Mouse (Mus musculus) frontal cortex, postnatal 10 days (tissue): ENCODE data around the gene Fitm2.

Source experiments
- DNase-seq, 2 experiments: peaks; one replicate each; pipeline ENCODE4 v3.0.0; 2022; ENCODE audit warnings: low spot score in 2 of 2, mixed read lengths in 1 of 2

The Fitm2 gene

GRCm38 (mm10) chr2:163472466-163472851 is at the start of gene Fitm2:
Gene Fitm2 (minus strand): TSS chr2:163472629.
- DNase-seq, result peak; percentile 89 to 96

GRCm38 (mm10) chr2:163506300-163507004 is 34.0 kb upstream of the Fitm2 start, which contains the start of gene Hnf4a:
Gene Hnf4a (plus strand): TSS chr2:163506808.
- no peak for DNase-seq

- DNase-seq, result no peak
Observed at GRCm38 (mm10) chr2:163503191-163503590, 30.8 kb upstream of the Fitm2 start.

GRCm38 (mm10) chr2:163502219-163502618 is 29.8 kb upstream of the Fitm2 start:
- DNase-seq, result no peak

GRCm38 (mm10) chr2:163494456-163494855 is 22.0 kb upstream of the Fitm2 start:
- no peak for DNase-seq

GRCm38 (mm10) chr2:163493976-163494375 is 21.5 kb upstream of the Fitm2 start:
- DNase-seq, result no peak

- DNase-seq, result no peak
Observed at GRCm38 (mm10) chr2:163493031-163493430, 20.6 kb upstream of the Fitm2 start.

GRCm38 (mm10) chr2:163492018-163492417 is 19.6 kb upstream of the Fitm2 start, which contains the start of gene R3hdml:
Gene R3hdml (plus strand): TSS chr2:163492318.
- DNase-seq, result no peak

GRCm38 (mm10) chr2:163491351-163491750 is 18.9 kb upstream of the Fitm2 start:
- DNase-seq, result no peak

- DNase-seq, result no peak
Observed at GRCm38 (mm10) chr2:163490656-163491055, 18.2 kb upstream of the Fitm2 start.

GRCm38 (mm10) chr2:163489725-163490291 is 17.4 kb upstream of the Fitm2 start:
- DNase-seq, result no peak

- DNase-seq, result no peak
Observed at GRCm38 (mm10) chr2:163487360-163487759, 14.9 kb upstream of the Fitm2 start.

- no peak for DNase-seq
Observed at GRCm38 (mm10) chr2:163481539-163482029, 9.2 kb upstream of the Fitm2 start.

- no peak for DNase-seq
Observed at GRCm38 (mm10) chr2:163480191-163480825, 7.9 kb upstream of the Fitm2 start.

- no peak for DNase-seq
Observed at GRCm38 (mm10) chr2:163471710-163472465, 541 bp downstream of the Fitm2 start.

- DNase-seq, result no peak
Observed at GRCm38 (mm10) chr2:163471136-163471535, 1.3 kb downstream of the Fitm2 start.

- DNase-seq, result no peak
Observed at GRCm38 (mm10) chr2:163469711-163470110, 2.7 kb downstream of the Fitm2 start.

GRCm38 (mm10) chr2:163468866-163469265 is 3.6 kb downstream of the Fitm2 start:
- DNase-seq, result no peak

GRCm38 (mm10) chr2:163467585-163467984 is 4.8 kb downstream of the Fitm2 start:
- DNase-seq, result no peak

- DNase-seq, result no peak
Observed at GRCm38 (mm10) chr2:163466771-163467170, 5.7 kb downstream of the Fitm2 start.

- no peak for DNase-seq
Observed at GRCm38 (mm10) chr2:163464562-163464961, 7.9 kb downstream of the Fitm2 start.

- no peak for DNase-seq
Observed at GRCm38 (mm10) chr2:163463998-163464397, 8.4 kb downstream of the Fitm2 start.
